18 mouse cellular contexts compared by ENCODE assay signal in the genomic region with DNA sequence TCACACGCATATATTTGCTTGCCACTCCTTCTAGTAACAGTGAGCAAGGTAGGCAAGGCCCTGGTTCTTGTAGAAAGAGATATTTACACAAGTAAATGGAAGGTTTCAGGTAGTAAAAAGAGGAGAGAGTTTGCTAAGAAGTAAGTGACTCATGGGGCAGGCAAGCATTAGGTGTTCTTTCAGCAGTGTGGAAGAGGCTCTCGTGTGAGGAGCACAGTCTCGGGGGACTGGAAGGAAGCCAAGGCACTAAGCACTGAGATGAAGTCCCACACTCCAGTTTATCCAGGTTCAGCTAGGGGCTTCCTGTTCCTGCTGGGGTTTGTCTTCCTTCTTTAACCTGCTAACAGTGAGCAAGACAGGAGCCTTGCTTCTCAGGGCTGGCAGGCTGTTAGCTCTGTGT.
DNase-seq lines count a peak whose midpoint lies in the region; ATAC-seq and TF ChIP-seq lines count a peak whose summit lies in the region.
"Had no signal": no experiment of that assay in that cellular context is flagged by ENCODE, and none has a peak within 500 bp of the region (broad histone marks: within the 10 kb centered on the region; RNA-seq: fewer than 3 reads in every experiment).

No protein-coding gene starts in this region.

- peak; percentile 66 for DNase-seq in lung, embryonic 14.5 days
- no peak for DNase-seq in lung, adult 18-20 months
- DNase-seq: adrenal gland, adult 2 months; cerebellum, adult 9-10 months; gastrocnemius, postnatal 25 days; heart, postnatal 4 days; kidney, postnatal 36 days; right cerebral cortex, postnatal 14 days had no signal

- no peaks in the 10 kb centered on the region for H3K27me3 ChIP-seq in hindbrain, embryonic 15.5 days
- H3K27me3 ChIP-seq in hindbrain, embryonic 12.5 days: no peaks in the 10 kb centered on the region
- H3K27me3 ChIP-seq in lung, embryonic 14.5 days (ENCODE audit: insufficient read depth, low read length): no peaks in the 10 kb centered on the region
- no peaks in the 10 kb centered on the region for H3K27me3 ChIP-seq in stomach, embryonic 15.5 days (replicated peaks)
- H3K27me3 ChIP-seq in forebrain, embryonic 12.5 days: no peaks in the 10 kb centered on the region
- H3K27me3 ChIP-seq: forebrain, embryonic 13.5 days; limb, embryonic 12.5 days; midbrain, embryonic 15.5 days had no signal

- no peaks in the 10 kb centered on the region for H3K36me3 ChIP-seq in hindbrain, embryonic 15.5 days
- no peaks in the 10 kb centered on the region for H3K36me3 ChIP-seq in hindbrain, embryonic 12.5 days
- no peaks in the 10 kb centered on the region for H3K36me3 ChIP-seq in lung, embryonic 14.5 days (ENCODE audit: insufficient read depth)
- no peaks in the 10 kb centered on the region for H3K36me3 ChIP-seq in stomach, embryonic 15.5 days
- H3K36me3 ChIP-seq in forebrain, embryonic 12.5 days (replicated peaks): no peaks in the 10 kb centered on the region
- H3K36me3 ChIP-seq: heart, embryonic 10.5 days; limb, embryonic 12.5 days; midbrain, embryonic 15.5 days had no signal

- 0 out of 2 replicates have a peak, but pooled peaks have one; percentile 3 for ATAC-seq in hindbrain, embryonic 15.5 days (ENCODE audit: low FRiP score, low read depth)
- no peak for ATAC-seq in hindbrain, embryonic 12.5 days (ENCODE audit: low FRiP score)
- ATAC-seq in lung, embryonic 14.5 days (ENCODE audit: insufficient read depth): 0 out of 2 replicates have a peak, but pooled peaks have one; percentile 15
- ATAC-seq in granulocyte monocyte progenitor cell, adult 5-6 weeks (replicated peaks; ENCODE audit: poor library complexity, severe bottlenecking): peak; percentile 11; the same call in 1 of the 2 replicates
- ATAC-seq in stomach, embryonic 15.5 days (ENCODE audit: insufficient read depth, low FRiP score, low read depth): peak; percentile 57
- no peak for ATAC-seq in forebrain, embryonic 12.5 days (ENCODE audit: low FRiP score)
- ATAC-seq: forebrain, embryonic 13.5 days; midbrain, embryonic 15.5 days had no signal

- no peak overlapping the region for H3K4me3 ChIP-seq in hindbrain, embryonic 15.5 days
- H3K4me3 ChIP-seq in hindbrain, embryonic 12.5 days: no peak overlapping the region
- no peak overlapping the region for H3K4me3 ChIP-seq in lung, embryonic 14.5 days (ENCODE audit: low read depth, low read length)
- H3K4me3 ChIP-seq in stomach, embryonic 15.5 days (replicated peaks): no peak overlapping the region
- no peak overlapping the region for H3K4me3 ChIP-seq in forebrain, embryonic 12.5 days (replicated peaks)
- H3K4me3 ChIP-seq: forebrain, embryonic 13.5 days; heart, embryonic 10.5 days; limb, embryonic 12.5 days; midbrain, embryonic 15.5 days; myocyte had no signal

- H3K9ac ChIP-seq in hindbrain, embryonic 15.5 days: no peak overlapping the region
- H3K9ac ChIP-seq in hindbrain, embryonic 12.5 days: no peak overlapping the region
- H3K9ac ChIP-seq in lung, embryonic 14.5 days: no peak overlapping the region
- no peak overlapping the region for H3K9ac ChIP-seq in stomach, embryonic 15.5 days
- H3K9ac ChIP-seq in forebrain, embryonic 12.5 days: no peak overlapping the region
- H3K9ac ChIP-seq: forebrain, embryonic 13.5 days; limb, embryonic 12.5 days; midbrain, embryonic 15.5 days had no signal

- H3K9me3 ChIP-seq in hindbrain, embryonic 15.5 days: no peaks in the 10 kb centered on the region
- H3K9me3 ChIP-seq in hindbrain, embryonic 12.5 days (replicated peaks): no peaks in the 10 kb centered on the region
- H3K9me3 ChIP-seq in lung, embryonic 14.5 days (ENCODE audit: low read depth, low read length): no peaks in the 10 kb centered on the region
- no peaks in the 10 kb centered on the region for H3K9me3 ChIP-seq in stomach, embryonic 15.5 days
- H3K9me3 ChIP-seq in forebrain, embryonic 12.5 days: no peaks in the 10 kb centered on the region
- H3K9me3 ChIP-seq: forebrain, embryonic 13.5 days; heart, embryonic 10.5 days; limb, embryonic 12.5 days; midbrain, embryonic 15.5 days had no signal

- no peak overlapping the region for H3K27ac ChIP-seq in hindbrain, embryonic 15.5 days (replicated peaks)
- H3K27ac ChIP-seq in hindbrain, embryonic 12.5 days: no peak overlapping the region
- H3K27ac ChIP-seq in lung, embryonic 14.5 days (ENCODE audit: low read depth): peak overlapping the region; percentile 62
- peak overlapping the region; percentile 83 for H3K27ac ChIP-seq in stomach, embryonic 15.5 days
- H3K27ac ChIP-seq in forebrain, embryonic 12.5 days: no peak overlapping the region
- H3K27ac ChIP-seq: forebrain, embryonic 13.5 days; heart, embryonic 10.5 days; limb, embryonic 12.5 days; midbrain, embryonic 15.5 days had no signal

- TF ChIP-seq CTCF in lung, embryonic 14.5 days (IDR thresholded peaks at IDR 0.05; ENCODE audit: low read depth): no peak

- peaks cover 50% of the 10 kb centered on the region for H3K4me1 ChIP-seq in hindbrain, embryonic 15.5 days (replicated peaks)
- peaks cover 28% of the 10 kb centered on the region for H3K4me1 ChIP-seq in hindbrain, embryonic 12.5 days
- peaks cover 31% of the 10 kb centered on the region for H3K4me1 ChIP-seq in lung, embryonic 14.5 days (ENCODE audit: insufficient read depth)
- H3K4me1 ChIP-seq in stomach, embryonic 15.5 days: peaks cover 27% of the 10 kb centered on the region
- peaks cover 14% of the 10 kb centered on the region; the same call in 1 of the 2 replicates for H3K4me1 ChIP-seq in forebrain, embryonic 12.5 days

- H3K4me2 ChIP-seq in hindbrain, embryonic 15.5 days: no peak overlapping the region
- no peak overlapping the region for H3K4me2 ChIP-seq in hindbrain, embryonic 12.5 days (replicated peaks)
- H3K4me2 ChIP-seq in lung, embryonic 14.5 days: no peak overlapping the region
- H3K4me2 ChIP-seq in stomach, embryonic 15.5 days: no peak overlapping the region
- H3K4me2 ChIP-seq in forebrain, embryonic 12.5 days: no peak overlapping the region
- H3K4me2 ChIP-seq: forebrain, embryonic 13.5 days; limb, embryonic 12.5 days; midbrain, embryonic 15.5 days had no signal

- 71% methylated on average over 3 of the region's 3 CpGs for WGBS in hindbrain, embryonic 15.5 days
- WGBS in hindbrain, embryonic 12.5 days: 69% methylated on average over 3 of the region's 3 CpGs
- WGBS in lung, embryonic 14.5 days: 56% methylated on average over 3 of the region's 3 CpGs
- WGBS in stomach, embryonic 15.5 days: 62% methylated on average over 3 of the region's 3 CpGs
- 85% methylated on average over 3 of the region's 3 CpGs for WGBS in forebrain, embryonic 12.5 days

Comparison
In these comparisons a context has a peak if more than half of its experiments do, and no peak if none do; other contexts are left out.
1. ATAC-seq: peak in hindbrain, embryonic 15.5 days (single experiment), lung, embryonic 14.5 days (single experiment), granulocyte monocyte progenitor cell, adult 5-6 weeks (single experiment) and stomach, embryonic 15.5 days (single experiment); none in hindbrain, embryonic 12.5 days (single experiment) and forebrain, embryonic 12.5 days (single experiment).
2. H3K27ac ChIP-seq: peak in lung, embryonic 14.5 days (single experiment) and stomach, embryonic 15.5 days (single experiment); none in hindbrain, embryonic 15.5 days (single experiment), hindbrain, embryonic 12.5 days (single experiment) and forebrain, embryonic 12.5 days (single experiment).